Mouse (Mus musculus) myocyte (in vitro differentiated cells): ENCODE data around the gene Prr14. TPM values are rescaled to one million over a fixed set of nuclear protein-coding genes. Genes with fewer than 3 reads are reported as not detected.
A peak's percentile ranks its signal among the peaks of the same experiment; 100 is the strongest.

Experiments
- H3K27me3 ChIP-seq: one replicate; pipeline ENCODE4 v1.6.1; 2011; ENCODE audit not compliant: control insufficient read depth, insufficient read depth, insufficient read length
- H3K36me3 ChIP-seq: one replicate; pipeline ENCODE4 v1.6.1; 2011; ENCODE audit not compliant: control insufficient read depth, insufficient read depth
- H3K4me2 ChIP-seq: one replicate; pipeline ENCODE4 v1.6.1; 2011; ENCODE audit warnings: low read depth, control low read depth
- H3K4me3 ChIP-seq: one replicate; pipeline ENCODE4 v1.5.1; 2011; ENCODE audit warnings: mild to moderate bottlenecking, control low read depth, moderate library complexity
- H3K79me2 ChIP-seq: one replicate; pipeline ENCODE4 v1.6.1; 2011; ENCODE audit not compliant: control insufficient read depth, insufficient read depth
- H3ac ChIP-seq: one replicate; pipeline ENCODE4 v1.6.1; 2011; ENCODE audit not compliant: control insufficient read depth, insufficient read length
- CEBPB ChIP-seq: IDR thresholded peaks from 2 replicates; pipeline ENCODE4 v1.6.1; 2011; ENCODE audit warnings: mild to moderate bottlenecking, moderate library complexity; ENCODE audit not compliant: poor library complexity, insufficient read depth, severe bottlenecking
- E2F4 ChIP-seq: IDR thresholded peaks from one replicate; pipeline ENCODE4 v1.6.1; 2011; ENCODE audit warnings: mild to moderate bottlenecking, control low read depth, moderate library complexity; ENCODE audit not compliant: insufficient read depth
- MAX ChIP-seq: IDR thresholded peaks from one replicate; pipeline ENCODE4 v1.6.1; 2011; ENCODE audit warnings: low read depth, mild to moderate bottlenecking, control low read depth
- MYOD1 ChIP-seq, 3 experiments: IDR thresholded peaks; one replicate each; pipeline ENCODE4 v1.6.1; 2011; ENCODE audit warnings: control low read depth in 2 of 3, low read depth in 2 of 3, mild to moderate bottlenecking in 2 of 3, moderate library complexity in 1 of 3; ENCODE audit not compliant: insufficient read length in 2 of 3, control insufficient read depth in 1 of 3
- MYOG ChIP-seq, 3 experiments: IDR thresholded peaks; one replicate each; pipeline ENCODE4 v1.6.1; 2011; ENCODE audit warnings: control low read depth in 2 of 3, low read depth in 2 of 3, mild to moderate bottlenecking in 2 of 3; ENCODE audit not compliant: insufficient read length in 2 of 3, control insufficient read depth in 1 of 3, insufficient read depth in 1 of 3
- POLR2A ChIP-seq: IDR thresholded peaks from one replicate; pipeline ENCODE4 v1.6.1; 2011; ENCODE audit warnings: low read depth, mild to moderate bottlenecking, control low read depth, moderate library complexity; ENCODE audit not compliant: insufficient read length
- POLR2AphosphoS2 ChIP-seq: IDR thresholded peaks from one replicate; pipeline ENCODE4 v1.6.1; 2011; ENCODE audit warnings: low read depth, control low read depth; ENCODE audit not compliant: insufficient read length
- REST ChIP-seq: IDR thresholded peaks from one replicate; pipeline ENCODE4 v1.6.1; 2011; ENCODE audit warnings: mild to moderate bottlenecking, control low read depth, moderate library complexity; ENCODE audit not compliant: insufficient read depth, insufficient read length
- SRF ChIP-seq: IDR thresholded peaks from one replicate; pipeline ENCODE4 v1.6.1; 2011; ENCODE audit warnings: low read depth; ENCODE audit not compliant: control insufficient read depth, insufficient read length
- TCF12 ChIP-seq: IDR thresholded peaks from one replicate; pipeline ENCODE4 v1.6.1; 2011; ENCODE audit warnings: mild to moderate bottlenecking, control low read depth; ENCODE audit not compliant: poor library complexity, insufficient read depth, severe bottlenecking
- TCF3 ChIP-seq: IDR thresholded peaks from one replicate; pipeline ENCODE4 v1.6.1; 2011; ENCODE audit warnings: low read depth, control low read depth; ENCODE audit not compliant: insufficient read length
- USF1 ChIP-seq: IDR thresholded peaks from one replicate; pipeline ENCODE4 v1.6.1; 2011; ENCODE audit warnings: low read depth, mild to moderate bottlenecking, control low read depth, moderate library complexity
- polyA plus RNA-seq: library from polyadenylated mRNA; unstranded; fragments of >200 nt; fragmentation: generic; extraction: Trizol; gene quantifications from one replicate; pipeline ENCODE4 v1.2.1, GENCODE M21; 2012; ENCODE audit warnings: missing spikeins

The Prr14 gene
- polyA plus RNA-seq, 1 experiment, result 26.5 TPM

GRCm38 (mm10) chr7:127476855-127477254, 17.4 kb downstream of the Prr14 start:
- peaks cover 45% of the 10 kb centered on the region for H3K79me2 ChIP-seq
- H3K36me3 ChIP-seq, result peaks cover 29% of the 10 kb centered on the region
- H3ac ChIP-seq, result no peak overlapping the region
- H3K27me3 ChIP-seq, result no peaks in the 10 kb centered on the region
- H3K4me2 ChIP-seq, result peak overlapping the region; percentile 99
- TF ChIP-seq MYOG (IDR thresholded peaks at IDR 0.05; ENCODE audit: control insufficient read depth in 1 of 3, insufficient read depth in 1 of 3, insufficient read length in 2 of 3, low read depth in 2 of 3) (no peak), USF1 (no peak), CEBPB (no peak), MYOD1 (IDR thresholded peaks at IDR 0.05; ENCODE audit: control insufficient read depth in 1 of 3, insufficient read length in 2 of 3, low read depth in 2 of 3) (no peak), REST (no peak), MAX (no peak), SRF (no peak), POLR2A (no peak), TCF12 (no peak), TCF3 (no peak), E2F4 (no peak), POLR2AphosphoS2 (no peak)
- peak overlapping the region; percentile 81 for H3K4me3 ChIP-seq

GRCm38 (mm10) chr7:127477687-127478634, 18.6 kb downstream of the Prr14 start:
- Histone ChIP-seq H3K4me3 (peak overlapping the region; percentile 81), H3ac (peak overlapping the region; percentile 93), H3K4me2 (peak overlapping the region; percentile 99), H3K79me2 (peaks cover 47% of the 10 kb centered on the region), H3K36me3 (peaks cover 33% of the 10 kb centered on the region), H3K27me3 (no peaks in the 10 kb centered on the region)
- no peak for TF ChIP-seq MYOG (IDR thresholded peaks at IDR 0.05; ENCODE audit: control insufficient read depth in 1 of 3, insufficient read depth in 1 of 3, insufficient read length in 2 of 3, low read depth in 2 of 3)
- TF ChIP-seq MAX, result no peak
- no peak for TF ChIP-seq TCF12
- peak; percentile 98 for TF ChIP-seq POLR2AphosphoS2
- TF ChIP-seq SRF, result peak; percentile 88
- TF ChIP-seq E2F4, result no peak
- peak; percentile 94 for TF ChIP-seq POLR2A
- TF ChIP-seq MYOD1 (IDR thresholded peaks at IDR 0.05; ENCODE audit: control insufficient read depth in 1 of 3, insufficient read length in 2 of 3, low read depth in 2 of 3), result no peak
- peak; percentile 64 for TF ChIP-seq USF1
- TF ChIP-seq CEBPB, result no peak
- TF ChIP-seq TCF3, result no peak

GRCm38 (mm10) chr7:127478635-127479317, 19.4 kb downstream of the Prr14 start, which contains the start of gene Fbrs:
Gene Fbrs (plus strand): TSS chr7:127479199.
- H3K27me3 ChIP-seq, result no peaks in the 10 kb centered on the region
- H3K4me2 ChIP-seq, result peak within 1 kb of the TSS; percentile 81
- peaks cover 35% of the 10 kb centered on the region for H3K36me3 ChIP-seq
- H3K4me3 ChIP-seq, result peak within 1 kb of the TSS; percentile 81
- H3ac ChIP-seq, result peak within 1 kb of the TSS; percentile 93
- TF ChIP-seq TCF12 (no peak), POLR2AphosphoS2 (peak; percentile 59), TCF3 (no peak), CEBPB (no peak), E2F4 (no peak), MYOD1 (IDR thresholded peaks at IDR 0.05; ENCODE audit: control insufficient read depth in 1 of 3, insufficient read length in 2 of 3, low read depth in 2 of 3) (no peak), MAX (no peak), POLR2A (peak; percentile 41)
- peaks cover 48% of the 10 kb centered on the region for H3K79me2 ChIP-seq

GRCm38 (mm10) chr7:127479318-127480225, 20.2 kb downstream of the Prr14 start:
- Histone ChIP-seq H3K36me3 (peaks cover 27% of the 10 kb centered on the region), H3K79me2 (peaks cover 48% of the 10 kb centered on the region), H3ac (peak overlapping the region; percentile 93), H3K4me2 (peak overlapping the region; percentile 81), H3K27me3 (no peaks in the 10 kb centered on the region), H3K4me3 (peak overlapping the region; percentile 81)
- no peak for TF ChIP-seq TCF3
- no peak for TF ChIP-seq SRF
- TF ChIP-seq MYOD1 (IDR thresholded peaks at IDR 0.05; ENCODE audit: control insufficient read depth in 1 of 3, insufficient read length in 2 of 3, low read depth in 2 of 3), result no peak
- TF ChIP-seq USF1, result no peak
- TF ChIP-seq CEBPB, result no peak
- no peak for TF ChIP-seq REST
- no peak for TF ChIP-seq POLR2AphosphoS2
- no peak for TF ChIP-seq POLR2A
- no peak for TF ChIP-seq MAX
- no peak for TF ChIP-seq TCF12
- TF ChIP-seq E2F4, result no peak
